Mouse (Mus musculus) cerebellum, adult 9-10 months (tissue): Measurements from ENCODE around the gene Olfr859.
"Not testable (repeated sequence)": the region's sequence is repeated elsewhere in the genome, so short reads cannot be mapped to it uniquely, and the experiment has no call there.

Experiments
- DNase-seq: peaks from one replicate; pipeline ENCODE4 v3.0.0; 2022

Olfr859 gene

DNA sequence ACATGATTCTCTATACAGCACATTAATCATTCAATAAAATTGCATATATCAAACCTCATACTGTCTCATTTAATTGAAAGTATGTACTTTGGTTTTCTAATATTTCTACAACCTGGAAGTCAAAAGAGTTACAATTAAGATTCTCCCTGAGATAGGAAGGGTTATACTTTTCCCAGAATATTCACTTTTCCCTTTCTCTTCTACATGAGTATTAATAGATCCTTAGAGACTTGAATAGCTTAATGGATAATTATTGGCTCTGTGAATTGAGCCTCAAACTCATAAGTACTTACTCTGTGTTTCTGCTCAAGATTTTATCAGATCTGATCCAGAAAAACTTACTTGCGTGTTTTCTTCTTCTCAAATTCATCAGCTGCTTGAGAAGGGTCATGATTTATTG, at the start of gene Olfr859:
Gene Olfr859, plus strand, starts transcription at position 301 of the 400 bp plus-strand sequence.
- not testable (repeated sequence) for DNase-seq

DNA sequence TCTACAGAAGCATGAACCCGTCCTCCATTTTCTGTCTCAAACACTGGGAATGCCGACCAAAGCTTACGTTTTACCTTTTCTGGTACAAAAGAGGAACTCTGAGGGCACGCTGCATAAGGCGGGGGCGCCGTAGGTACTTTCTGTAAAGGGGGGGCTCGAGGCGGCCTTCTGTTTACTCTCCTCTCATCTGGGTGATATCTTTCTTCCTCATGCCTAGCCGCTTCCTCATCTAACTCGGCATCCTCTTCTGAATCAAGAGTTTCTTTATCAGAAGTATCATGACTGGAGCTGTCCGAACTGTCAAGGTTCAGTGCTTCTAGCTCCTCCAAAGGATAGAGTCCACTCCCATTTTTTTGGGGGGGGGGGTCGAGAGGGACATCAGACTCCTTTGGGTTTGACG, 35.6 kb upstream of the Olfr859 start:
- DNase-seq, result no peak

DNA sequence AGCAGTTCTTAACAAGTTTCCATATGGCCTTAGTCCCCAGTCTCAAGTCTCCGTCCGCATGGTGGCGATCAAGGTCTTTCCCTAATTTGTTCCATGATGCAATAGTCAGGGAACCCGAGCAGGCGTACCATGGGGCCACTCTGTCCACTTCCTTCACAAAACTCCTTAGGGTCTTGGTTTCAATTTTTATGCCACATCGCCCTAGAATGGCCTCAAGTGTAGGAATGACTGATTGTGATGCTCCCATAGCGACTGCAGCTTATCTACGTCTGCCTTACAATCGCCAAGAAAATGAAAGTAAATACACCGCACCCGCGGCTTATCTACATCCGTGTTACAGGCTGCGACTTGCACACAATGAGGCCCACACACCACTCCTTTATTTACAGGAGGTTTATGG, 35.0 kb upstream of the Olfr859 start:
- DNase-seq, result no peak

DNA sequence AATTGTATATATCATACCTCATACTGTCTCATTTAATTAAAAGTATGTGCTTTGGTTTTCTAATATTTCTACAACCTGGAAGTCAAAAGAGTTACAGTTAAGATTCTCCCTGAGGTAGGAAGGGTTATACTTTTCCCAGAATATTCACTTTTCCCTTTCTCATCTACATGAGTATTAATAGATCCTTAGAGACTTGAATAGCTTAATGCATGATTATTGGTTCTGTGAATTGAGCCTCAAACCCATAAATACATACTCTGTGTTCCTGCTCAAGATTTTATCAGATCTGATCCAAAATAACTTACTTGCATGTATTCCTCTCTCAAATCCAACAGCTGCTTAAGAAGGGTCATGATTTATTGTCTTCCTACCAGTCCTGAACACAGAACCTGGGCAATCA, 24.7 kb upstream of the Olfr859 start, which contains the start of gene Olfr58:
Gene Olfr58, plus strand, starts transcription at position 301 of the 400 bp plus-strand sequence.
- no peak for DNase-seq

- no peak for DNase-seq
Observed at GRCm38 (mm10) chr9:19803000-19803399, 1.7 kb upstream of the Olfr859 start.

GRCm38 (mm10) chr9:19849647-19850046, 44.9 kb downstream of the Olfr859 start, which contains the start of gene Olfr860:
TSS of gene Olfr860 (minus strand) at chr9:19849747.
- DNase-seq, result no peak
